Mouse (Mus musculus): Measurements from ENCODE around the gene Abhd12. TPM values are rescaled to one million over a fixed set of nuclear protein-coding genes. Genes with fewer than 3 reads are reported as not detected.

Abhd12 gene
- polyA plus RNA-seq, 1 experiment, result 49.2 TPM

DNA sequence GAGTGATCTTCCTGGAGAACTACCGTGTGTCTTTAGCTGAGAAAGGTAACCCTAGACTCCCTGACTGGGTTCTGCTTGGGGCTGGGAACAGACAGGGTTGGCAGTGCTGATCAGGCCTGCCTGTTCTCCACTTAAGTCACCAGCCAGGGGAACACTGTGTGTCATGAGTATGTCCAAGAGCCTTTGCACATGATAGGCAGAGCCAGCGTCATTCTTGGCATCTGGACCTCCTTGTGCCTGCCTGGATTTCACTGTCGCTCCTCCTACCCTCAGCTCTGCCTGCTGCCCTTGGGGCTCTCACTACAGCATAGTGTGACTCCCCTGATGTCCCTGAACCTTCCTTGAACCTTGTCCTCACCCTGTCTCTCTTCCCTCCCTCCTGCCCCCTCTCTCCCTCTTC is 78.1 kb downstream of the Abhd12 start:
- Histone ChIP-seq H3K4me1 (ENCODE audit: control insufficient read depth, insufficient read depth, low read length) (peaks cover 3% of the 10 kb centered on the region), H3K27ac (ENCODE audit: control insufficient read depth, insufficient read depth, low read depth, low read length) (no peak overlapping the region), H3K27me3 (ENCODE audit: control insufficient read depth, insufficient read depth, low read length) (no peaks in the 10 kb centered on the region), H3K36me3 (ENCODE audit: control insufficient read depth, insufficient read depth, low read length) (no peaks in the 10 kb centered on the region), H3K4me3 (ENCODE audit: control insufficient read depth, low read depth, low read length) (no peak overlapping the region)
- TF ChIP-seq POLR2A (IDR thresholded peaks at IDR 0.05; ENCODE audit: control insufficient read depth, low read depth, low read length) (no peak), CTCF (IDR thresholded peaks at IDR 0.05; ENCODE audit: control insufficient read depth, insufficient read depth, insufficient replicate concordance, low read depth, low read length) (no peak)

DNA sequence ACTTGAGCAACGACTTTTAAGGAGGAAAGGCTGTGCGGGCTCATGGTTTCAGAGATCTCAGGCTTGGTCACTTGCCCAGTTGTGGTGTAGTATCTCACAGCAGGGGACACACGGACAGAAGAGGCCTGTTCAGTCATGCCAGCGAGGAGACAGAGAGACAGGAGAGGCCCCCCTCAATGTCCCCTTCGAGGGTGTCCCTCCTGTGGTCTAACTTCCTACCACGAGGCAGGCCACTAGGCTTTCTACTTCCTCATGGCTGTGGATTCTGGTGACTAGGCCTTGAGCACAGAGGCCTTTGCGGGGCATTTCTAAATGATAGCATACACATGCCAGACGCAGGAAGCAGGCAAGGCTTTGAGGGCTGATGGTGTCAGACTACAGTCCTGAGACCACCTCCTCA is 81.6 kb downstream of the Abhd12 start:
- H3K27me3 ChIP-seq (ENCODE audit: control insufficient read depth, insufficient read depth, low read length), result no peaks in the 10 kb centered on the region
- no peak overlapping the region for H3K4me3 ChIP-seq (ENCODE audit: control insufficient read depth, low read depth, low read length)
- no peak for TF ChIP-seq POLR2A (IDR thresholded peaks at IDR 0.05; ENCODE audit: control insufficient read depth, low read depth, low read length)
- no peak for TF ChIP-seq CTCF (IDR thresholded peaks at IDR 0.05; ENCODE audit: control insufficient read depth, insufficient read depth, insufficient replicate concordance, low read depth, low read length)
- no peak overlapping the region for H3K27ac ChIP-seq (ENCODE audit: control insufficient read depth, insufficient read depth, low read depth, low read length)
- no peaks in the 10 kb centered on the region for H3K4me1 ChIP-seq (ENCODE audit: control insufficient read depth, insufficient read depth, low read length)
- no peaks in the 10 kb centered on the region for H3K36me3 ChIP-seq (ENCODE audit: control insufficient read depth, insufficient read depth, low read length)

DNA sequence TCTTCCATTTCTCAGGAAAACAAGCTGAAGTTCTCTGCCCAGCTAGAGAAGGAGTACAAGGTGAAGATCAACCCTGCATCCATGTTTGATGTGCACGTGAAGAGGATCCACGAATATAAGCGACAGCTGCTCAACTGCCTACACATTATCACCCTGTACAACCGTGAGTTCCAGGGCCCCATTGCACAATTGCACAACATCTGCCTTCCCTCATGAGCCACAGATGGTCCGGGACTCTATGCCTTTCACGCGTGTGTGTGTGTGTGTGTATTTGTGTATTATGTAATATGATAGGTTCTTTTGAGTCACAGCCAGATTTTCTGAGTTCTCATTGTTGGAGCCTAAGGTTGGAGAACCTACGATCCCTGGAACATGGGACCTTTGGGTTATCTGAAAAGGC is 83.8 kb downstream of the Abhd12 start:
- Histone ChIP-seq H3K4me3 (ENCODE audit: control insufficient read depth, low read depth, low read length) (no peak overlapping the region), H3K4me1 (ENCODE audit: control insufficient read depth, insufficient read depth, low read length) (no peaks in the 10 kb centered on the region)

DNA sequence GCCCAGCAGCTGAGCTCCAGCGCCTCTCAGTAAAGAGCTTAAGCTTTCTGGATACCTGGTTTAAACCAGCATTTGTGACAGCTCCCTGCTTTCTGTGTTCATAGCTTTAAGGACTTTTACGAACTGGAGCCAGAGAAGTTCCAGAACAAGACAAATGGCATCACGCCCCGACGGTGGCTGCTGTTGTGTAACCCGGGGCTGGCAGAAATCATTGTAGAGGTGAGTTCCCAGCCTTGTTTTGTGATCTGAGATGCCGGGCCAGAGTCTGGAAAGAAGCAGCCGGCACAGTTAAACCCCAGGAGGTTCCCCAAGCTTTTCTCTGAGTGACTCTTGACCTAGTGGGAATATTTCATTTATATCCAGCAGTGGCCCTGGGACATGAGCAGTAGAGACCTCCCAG is 85.8 kb downstream of the Abhd12 start:
- TF ChIP-seq POLR2A (IDR thresholded peaks at IDR 0.05; ENCODE audit: control insufficient read depth, low read depth, low read length), result no peak
- Histone ChIP-seq H3K27ac (ENCODE audit: control insufficient read depth, insufficient read depth, low read depth, low read length) (no peak overlapping the region), H3K27me3 (ENCODE audit: control insufficient read depth, insufficient read depth, low read length) (no peaks in the 10 kb centered on the region), H3K36me3 (ENCODE audit: control insufficient read depth, insufficient read depth, low read length) (no peaks in the 10 kb centered on the region), H3K4me1 (ENCODE audit: control insufficient read depth, insufficient read depth, low read length) (no peaks in the 10 kb centered on the region), H3K4me3 (ENCODE audit: control insufficient read depth, low read depth, low read length) (no peak overlapping the region)

More for the DNA sequence above, 83.8 kb downstream of the Abhd12 start:
- Histone ChIP-seq H3K27ac (ENCODE audit: control insufficient read depth, insufficient read depth, low read depth, low read length) (no peak overlapping the region), H3K27me3 (ENCODE audit: control insufficient read depth, insufficient read depth, low read length) (no peaks in the 10 kb centered on the region), H3K36me3 (ENCODE audit: control insufficient read depth, insufficient read depth, low read length) (no peaks in the 10 kb centered on the region)
- TF ChIP-seq POLR2A (IDR thresholded peaks at IDR 0.05; ENCODE audit: control insufficient read depth, low read depth, low read length) (no peak), CTCF (IDR thresholded peaks at IDR 0.05; ENCODE audit: control insufficient read depth, insufficient read depth, insufficient replicate concordance, low read depth, low read length) (no peak)

DNA sequence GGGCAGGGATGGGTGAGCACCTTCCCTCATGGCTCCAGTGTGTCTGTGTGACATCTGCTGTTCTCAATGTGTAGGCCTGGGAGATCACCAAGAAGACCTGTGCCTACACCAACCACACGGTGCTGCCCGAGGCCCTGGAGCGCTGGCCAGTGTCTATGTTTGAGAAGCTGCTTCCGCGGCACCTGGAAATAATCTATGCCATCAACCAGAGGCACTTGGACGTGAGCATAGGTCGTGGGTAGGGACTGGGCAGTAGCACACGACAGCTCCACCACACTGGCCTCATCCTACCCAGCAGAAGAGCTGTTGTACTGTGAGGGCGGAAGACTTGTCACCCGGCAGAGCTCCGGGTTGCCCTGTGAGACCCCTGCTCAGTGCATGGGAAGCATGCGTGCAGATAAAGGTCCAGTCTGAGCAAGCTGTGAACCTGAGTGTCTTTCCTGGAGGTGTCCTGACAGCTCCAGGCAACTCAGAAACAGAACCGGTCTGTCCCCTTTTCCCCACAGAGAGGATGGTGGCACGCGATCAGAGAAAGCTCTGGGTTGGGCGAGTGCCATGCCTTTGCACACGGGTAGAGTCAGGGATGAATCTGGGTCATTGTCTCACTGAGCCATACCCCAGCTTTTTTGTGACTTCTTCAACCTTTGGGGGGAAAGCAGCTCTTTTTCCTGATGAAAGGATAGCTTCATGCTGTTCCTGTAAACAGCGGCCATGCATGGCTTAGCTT is 87.7 kb downstream of the Abhd12 start:
- TF ChIP-seq POLR2A (IDR thresholded peaks at IDR 0.05; ENCODE audit: control insufficient read depth, low read depth, low read length) (no peak), CTCF (IDR thresholded peaks at IDR 0.05; ENCODE audit: control insufficient read depth, insufficient read depth, insufficient replicate concordance, low read depth, low read length) (no peak)
- Histone ChIP-seq H3K4me1 (ENCODE audit: control insufficient read depth, insufficient read depth, low read length) (no peaks in the 10 kb centered on the region), H3K27me3 (ENCODE audit: control insufficient read depth, insufficient read depth, low read length) (no peaks in the 10 kb centered on the region), H3K4me3 (ENCODE audit: control insufficient read depth, low read depth, low read length) (no peak overlapping the region), H3K36me3 (ENCODE audit: control insufficient read depth, insufficient read depth, low read length) (no peaks in the 10 kb centered on the region), H3K27ac (ENCODE audit: control insufficient read depth, insufficient read depth, low read depth, low read length) (no peak overlapping the region)

DNA sequence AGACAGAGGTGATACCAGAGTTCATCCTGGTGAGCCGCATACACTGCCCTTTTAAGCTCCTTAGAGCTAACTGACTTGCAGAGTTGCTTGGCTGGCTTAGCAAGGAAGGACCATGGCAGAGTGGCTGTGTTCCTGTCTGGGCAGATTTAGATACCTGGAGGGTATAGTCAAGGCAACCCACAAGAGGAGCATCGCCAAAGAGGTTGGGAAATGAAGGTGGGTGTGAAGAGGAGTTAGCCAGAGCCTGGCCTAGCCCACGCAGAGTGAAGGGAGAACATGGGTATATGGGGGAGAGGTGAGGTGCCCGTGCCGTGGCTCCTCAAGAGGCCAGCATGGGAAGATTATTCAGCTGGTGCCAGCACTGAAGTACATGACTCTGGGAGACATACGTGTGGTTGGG is 91.7 kb downstream of the Abhd12 start:
- H3K27me3 ChIP-seq (ENCODE audit: control insufficient read depth, insufficient read depth, low read length), result no peaks in the 10 kb centered on the region

DNA sequence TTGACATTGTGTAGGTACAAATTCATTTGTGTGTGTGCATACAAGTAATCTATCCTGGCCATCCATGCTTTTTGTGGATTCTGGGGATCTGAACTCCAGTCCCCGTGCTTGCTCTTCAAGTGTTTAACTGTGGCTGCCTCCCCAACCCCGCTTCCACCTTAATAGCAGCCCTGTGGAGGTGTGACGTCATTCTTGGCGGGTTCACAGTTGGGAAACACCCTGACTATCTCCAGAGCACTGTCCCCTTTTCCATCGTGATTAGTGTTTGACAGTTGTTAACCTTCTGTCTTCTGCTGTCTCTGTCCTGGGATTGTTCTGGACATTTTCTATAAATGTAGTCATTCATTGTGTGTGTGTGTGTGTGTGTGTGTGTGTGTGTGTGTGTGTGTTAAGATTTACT is 93.9 kb downstream of the Abhd12 start:
- Histone ChIP-seq H3K4me3 (ENCODE audit: control insufficient read depth, low read depth, low read length) (no peak overlapping the region), H3K27me3 (ENCODE audit: control insufficient read depth, insufficient read depth, low read length) (no peaks in the 10 kb centered on the region), H3K4me1 (ENCODE audit: control insufficient read depth, insufficient read depth, low read length) (no peaks in the 10 kb centered on the region), H3K27ac (ENCODE audit: control insufficient read depth, insufficient read depth, low read depth, low read length) (no peak overlapping the region), H3K36me3 (ENCODE audit: control insufficient read depth, insufficient read depth, low read length) (no peaks in the 10 kb centered on the region)
- TF ChIP-seq POLR2A (IDR thresholded peaks at IDR 0.05; ENCODE audit: control insufficient read depth, low read depth, low read length) (no peak), CTCF (IDR thresholded peaks at IDR 0.05; ENCODE audit: control insufficient read depth, insufficient read depth, insufficient replicate concordance, low read depth, low read length) (no peak)

More for the DNA sequence above, 91.7 kb downstream of the Abhd12 start:
- H3K27ac ChIP-seq (ENCODE audit: control insufficient read depth, insufficient read depth, low read depth, low read length), result no peak overlapping the region
- H3K4me1 ChIP-seq (ENCODE audit: control insufficient read depth, insufficient read depth, low read length), result no peaks in the 10 kb centered on the region
- H3K4me3 ChIP-seq (ENCODE audit: control insufficient read depth, low read depth, low read length), result no peak overlapping the region
- H3K36me3 ChIP-seq (ENCODE audit: control insufficient read depth, insufficient read depth, low read length), result no peaks in the 10 kb centered on the region
- TF ChIP-seq CTCF (IDR thresholded peaks at IDR 0.05; ENCODE audit: control insufficient read depth, insufficient read depth, insufficient replicate concordance, low read depth, low read length), result no peak
- TF ChIP-seq POLR2A (IDR thresholded peaks at IDR 0.05; ENCODE audit: control insufficient read depth, low read depth, low read length), result no peak
